Mouse (Mus musculus): ENCODE results near the gene Isy1.

Isy1 gene

GRCm38 (mm10) chr6:87838551-87839197 lies at the start of gene Isy1:
Gene Isy1, minus strand, starts transcription at chr6:87838798.
- in situ Hi-C loops (cut with MboI): no loop called here

DNA sequence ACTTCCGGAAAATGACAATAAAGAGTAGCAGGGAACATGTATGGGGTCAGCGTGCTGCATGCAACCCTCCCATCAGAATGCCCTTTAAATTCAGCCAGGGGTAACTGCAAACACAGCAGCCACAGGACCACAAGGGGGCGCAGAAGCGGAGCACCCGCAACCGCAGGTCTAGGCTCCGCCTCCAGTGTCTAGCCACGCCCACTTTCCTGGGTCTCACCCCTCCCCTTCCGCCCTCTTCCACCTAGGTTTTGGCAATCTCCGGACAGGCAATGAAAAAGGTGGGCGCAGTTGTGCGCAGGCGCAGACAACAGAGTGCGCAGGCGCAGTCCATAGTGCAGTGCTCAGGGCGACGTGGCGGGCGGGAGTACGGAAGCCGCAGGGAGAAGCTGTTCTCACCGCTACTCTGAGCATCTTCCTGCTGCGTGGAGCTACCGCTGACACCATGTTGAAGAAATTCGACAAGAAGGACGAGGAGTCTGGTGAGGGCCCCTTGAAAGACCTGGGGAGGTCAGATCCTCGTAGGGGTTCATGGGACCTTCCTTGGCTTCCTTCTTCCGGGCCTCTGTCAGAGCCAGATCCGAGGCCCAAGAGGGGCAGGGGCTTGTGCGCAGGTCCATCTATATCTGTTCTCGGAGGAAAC lies 49.1 kb upstream of the Isy1 start, which contains the start of gene Copg1:
TSS of gene Copg1 (plus strand) at position 221 of the 640 bp plus-strand sequence.
- in situ Hi-C loops (cut with MboI): loop anchor here (5.0 kb wide), 1 partner anchor 35 kb away; the partner anchor contains the start of gene Cnbp

- in situ Hi-C loops (cut with MboI): loop anchor here (5.0 kb wide), 1 partner anchor 34 kb away; the partner anchor contains the start of gene Cnbp
Measured at GRCm38 (mm10) chr6:87886721-87887120, 48.1 kb upstream of the Isy1 start.

- in situ Hi-C loops (cut with MboI): no loop called here
Measured at GRCm38 (mm10) chr6:87882816-87883215, 44.2 kb upstream of the Isy1 start.

DNA sequence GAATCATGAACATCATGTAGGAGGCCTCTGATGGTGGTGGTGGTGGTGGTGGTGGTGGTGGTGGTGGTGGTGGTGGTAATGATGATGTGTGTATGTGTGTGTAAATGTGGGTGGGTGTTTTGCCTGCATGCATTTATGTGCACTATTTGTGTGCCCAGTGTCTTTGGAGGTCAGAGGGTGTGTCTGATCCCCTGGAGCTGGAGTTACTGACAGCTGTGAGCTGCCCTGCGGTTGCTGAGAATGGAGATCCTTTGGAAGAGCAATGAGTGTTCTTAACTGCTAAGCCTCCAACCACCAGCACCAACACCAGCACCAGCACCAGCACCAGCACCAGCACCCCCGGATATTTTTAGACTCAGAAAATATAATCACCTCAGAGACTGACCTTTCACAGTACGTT lies 43.6 kb upstream of the Isy1 start:
- in situ Hi-C loops (cut with MboI): no loop called here

DNA sequence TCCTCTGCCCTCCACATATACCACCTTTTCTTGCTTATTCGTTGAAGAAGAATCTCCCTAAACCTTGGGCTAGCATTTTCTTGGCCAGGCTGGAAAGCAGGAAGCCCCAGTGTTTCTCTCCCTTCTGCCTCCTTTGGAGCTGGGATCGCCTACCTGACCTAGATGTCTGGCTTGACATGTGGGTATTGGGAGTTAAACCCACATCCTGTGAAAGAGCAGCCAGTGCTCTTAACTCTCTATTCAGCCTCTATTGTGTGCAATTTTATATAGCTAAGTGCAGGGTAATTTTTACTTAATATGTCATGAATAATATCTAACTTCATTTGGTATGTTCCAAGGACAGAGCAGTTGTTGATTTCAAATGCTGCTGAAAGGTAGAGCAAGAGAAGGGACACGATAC lies 41.0 kb upstream of the Isy1 start:
- in situ Hi-C loops (cut with MboI): no loop called here

GRCm38 (mm10) chr6:87879010-87879409 lies 40.4 kb upstream of the Isy1 start:
- in situ Hi-C loops (cut with MboI): no loop called here

- in situ Hi-C loops (cut with MboI): no loop called here
Measured at GRCm38 (mm10) chr6:87876068-87876643, 37.6 kb upstream of the Isy1 start.

GRCm38 (mm10) chr6:87875562-87875961 lies 37.0 kb upstream of the Isy1 start:
- in situ Hi-C loops (cut with MboI): no loop called here

- in situ Hi-C loops (cut with MboI): no loop called here
Measured at GRCm38 (mm10) chr6:87875083-87875482, 36.5 kb upstream of the Isy1 start.

DNA sequence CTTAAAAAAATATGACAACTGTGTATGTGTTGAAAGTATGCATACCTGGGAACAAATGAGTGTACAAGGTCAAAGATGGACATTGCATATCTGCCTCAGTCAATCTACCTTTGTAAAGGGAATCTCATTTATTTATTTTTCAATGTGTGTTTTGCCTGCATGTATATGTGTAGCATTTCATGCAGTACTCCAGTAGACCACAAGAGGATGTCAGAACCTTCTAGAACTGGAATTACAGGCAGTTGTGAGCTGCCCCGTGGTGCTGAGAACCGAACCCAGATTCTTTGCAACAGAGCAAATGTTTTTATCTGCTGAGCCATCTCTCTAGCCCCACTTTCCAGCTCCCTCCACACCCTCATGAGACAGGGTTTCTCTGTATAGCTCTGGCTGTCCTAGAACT lies 35.4 kb upstream of the Isy1 start:
- in situ Hi-C loops (cut with MboI): no loop called here

DNA sequence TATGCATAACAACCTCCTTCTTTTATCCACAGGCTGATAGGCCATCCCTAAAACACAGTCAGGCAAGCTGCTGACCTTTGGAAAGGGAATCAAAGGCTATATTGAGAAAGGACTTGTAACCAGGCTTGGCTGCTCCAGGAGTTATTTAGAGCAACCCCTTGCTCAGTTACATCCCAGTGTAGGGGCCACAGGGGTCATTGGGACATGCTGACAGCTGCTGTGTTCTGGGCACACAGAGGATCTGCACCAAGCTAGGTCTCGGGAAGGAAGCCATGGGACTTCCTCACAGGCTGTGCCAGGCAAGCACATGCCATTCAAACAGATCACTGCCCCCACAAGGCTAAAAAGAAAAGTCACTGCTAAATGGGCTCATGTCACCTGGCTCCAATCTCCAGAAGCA lies 34.5 kb upstream of the Isy1 start:
- in situ Hi-C loops (cut with MboI): no loop called here

GRCm38 (mm10) chr6:87871240-87871639 lies 32.6 kb upstream of the Isy1 start:
- in situ Hi-C loops (cut with MboI): no loop called here

GRCm38 (mm10) chr6:87870440-87870839 lies 31.8 kb upstream of the Isy1 start:
- in situ Hi-C loops (cut with MboI): no loop called here

DNA sequence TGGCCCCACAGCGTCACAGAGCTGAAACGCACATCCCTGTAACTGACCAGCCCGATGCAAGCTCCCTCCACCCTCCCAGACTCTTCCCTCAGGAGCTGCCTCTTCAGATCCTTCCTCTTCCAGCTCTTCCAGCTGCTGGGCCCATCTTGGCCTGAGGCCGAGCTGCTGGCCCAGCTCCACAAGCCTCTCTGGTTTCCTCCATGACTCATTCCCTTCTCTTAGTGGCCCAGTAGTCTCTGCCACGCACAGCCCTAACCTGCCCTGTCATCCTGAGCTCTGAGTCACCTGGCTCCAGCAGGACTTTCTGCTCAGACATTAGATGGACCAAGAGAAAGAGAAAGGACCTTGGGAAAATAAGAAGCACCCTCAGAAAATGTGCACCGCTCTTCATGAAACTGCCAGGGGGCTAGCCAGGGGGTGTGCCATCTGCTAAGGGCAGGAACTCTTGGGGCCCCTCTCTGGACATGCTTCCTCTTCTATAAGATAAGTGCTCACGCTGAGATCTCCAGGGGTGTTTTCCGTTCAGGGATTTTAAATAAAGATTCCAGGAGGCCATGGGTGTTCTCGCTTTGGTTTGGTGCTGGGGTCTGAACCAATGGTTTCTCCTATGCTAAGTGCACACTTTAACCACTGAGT lies 30.4 kb upstream of the Isy1 start:
- in situ Hi-C loops (cut with MboI): no loop called here

DNA sequence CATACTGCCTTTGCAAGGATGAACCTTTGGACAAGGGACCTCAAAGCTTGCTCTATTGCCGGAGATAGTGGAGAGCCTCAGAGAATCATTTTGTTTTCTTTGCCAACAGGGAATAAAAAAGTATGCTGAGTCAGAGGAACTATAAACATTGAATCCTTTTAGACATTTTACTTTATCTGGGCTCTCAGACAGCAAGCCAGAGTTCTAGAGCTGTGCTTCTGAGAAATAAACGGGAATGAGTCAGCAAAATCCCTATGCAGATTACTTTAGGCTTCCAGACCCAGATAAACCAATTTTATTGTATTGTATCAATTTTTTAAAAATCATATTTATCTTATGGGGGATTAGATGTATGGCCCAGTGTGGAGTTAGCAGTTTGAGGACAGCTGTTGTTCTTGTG lies 28.7 kb upstream of the Isy1 start:
- in situ Hi-C loops (cut with MboI): no loop called here

DNA sequence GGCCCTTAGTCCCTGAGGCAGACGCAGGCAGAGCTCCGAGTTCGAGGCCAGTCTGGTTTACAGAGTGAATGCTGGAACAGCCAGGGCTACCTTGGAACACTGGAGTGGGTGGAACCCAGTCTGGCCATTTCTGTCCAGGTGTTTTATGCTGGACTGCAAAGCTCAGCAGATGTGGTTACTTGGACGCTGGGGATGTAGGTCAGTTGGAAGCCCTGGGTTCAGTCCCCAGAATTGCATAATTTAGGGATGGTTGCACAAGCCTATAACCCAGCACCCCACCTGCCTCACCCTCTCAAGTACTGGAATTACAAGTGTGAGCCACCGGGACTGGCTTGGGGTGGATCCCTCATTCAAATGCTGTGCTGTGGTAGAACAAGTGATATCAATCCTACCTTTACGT lies 27.6 kb upstream of the Isy1 start:
- in situ Hi-C loops (cut with MboI): no loop called here

GRCm38 (mm10) chr6:87857071-87857470 lies 18.5 kb upstream of the Isy1 start:
- in situ Hi-C loops (cut with MboI): no loop called here

DNA sequence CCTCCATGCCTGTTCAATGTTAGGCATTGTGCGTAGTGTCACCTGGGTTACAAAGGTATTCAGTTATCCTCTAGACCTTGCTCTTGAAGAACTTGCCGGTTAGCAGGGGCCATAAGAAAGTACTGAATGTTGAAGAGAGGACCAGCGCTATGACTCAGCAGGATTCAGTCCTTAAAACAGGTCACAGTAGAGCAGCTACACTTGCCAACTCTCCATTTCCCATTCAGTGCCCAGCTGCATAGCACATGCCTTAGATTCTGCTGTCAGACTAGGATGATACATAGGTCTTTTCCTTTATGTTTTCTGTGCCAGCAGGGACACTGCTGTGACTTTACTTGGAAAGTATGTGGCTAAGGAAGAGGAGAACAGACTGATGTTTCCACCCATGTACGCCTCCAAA lies 14.8 kb upstream of the Isy1 start:
- in situ Hi-C loops (cut with MboI): loop anchor here (5.0 kb wide), 1 partner anchor 34 kb away; the partner anchor contains the start of gene Copg1

GRCm38 (mm10) chr6:87851871-87852270 lies 13.3 kb upstream of the Isy1 start:
- in situ Hi-C loops (cut with MboI): loop anchor here (5.0 kb wide), 1 partner anchor 35 kb away; the partner anchor contains the start of gene Copg1

DNA sequence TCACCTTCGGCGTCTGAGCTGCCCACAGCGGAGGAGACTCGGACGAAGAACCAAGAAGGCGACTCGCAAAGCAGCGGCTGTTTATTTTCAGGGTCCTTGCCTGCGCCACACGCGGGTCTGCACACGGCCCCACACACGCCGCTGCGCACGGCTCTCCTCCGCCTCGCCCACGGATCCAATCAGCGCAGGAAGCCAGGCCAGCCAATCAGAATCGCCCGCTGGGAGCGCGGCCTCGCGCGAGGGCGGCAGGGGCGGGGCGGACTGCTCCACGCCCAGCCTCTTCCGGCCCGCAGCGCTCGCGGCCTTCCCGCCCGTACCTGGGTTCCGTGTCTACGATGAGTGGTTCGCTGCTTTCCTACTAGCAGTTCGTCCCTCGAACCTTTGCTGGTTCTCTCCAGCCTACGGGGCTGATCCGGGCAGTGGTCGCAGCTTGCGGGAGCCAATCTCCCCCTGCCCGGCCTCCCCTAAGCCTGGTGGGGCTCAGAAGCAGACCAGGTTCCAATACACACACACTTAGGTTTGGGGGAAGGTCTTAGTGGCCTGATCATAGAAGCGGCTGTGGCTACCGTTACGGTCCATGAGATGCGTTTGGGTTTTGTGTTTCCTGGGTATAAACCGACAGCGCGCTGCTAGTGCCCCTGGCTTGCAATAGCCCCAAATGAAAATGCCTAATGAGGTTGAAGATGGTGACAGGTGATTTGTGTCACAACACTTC lies 12.5 kb upstream of the Isy1 start, which contains the start of gene Cnbp:
TSS of gene Cnbp (minus strand) at position 207 of the 715 bp plus-strand sequence.
- in situ Hi-C loops (cut with MboI): loop anchor here (5.0 kb wide), 1 partner anchor 36 kb away; the partner anchor contains the start of gene Copg1
